Mouse (Mus musculus) spleen, postnatal 4 days (tissue): Measurements from ENCODE around the gene Tnni3k.
"Not testable (repeated sequence)": the region's sequence is repeated elsewhere in the genome, so short reads cannot be mapped to it uniquely, and the experiment has no call there.

Experiments used
- DNase-seq, 2 experiments: peaks; one replicate each; pipeline ENCODE4 v3.0.0; 2022; ENCODE audit warnings: low spot score in 2 of 2

Gene Tnni3k

GRCm38 (mm10) chr3:154836137-154836536 lies 219.1 kb downstream of the Tnni3k start:
- no peak for DNase-seq

DNA sequence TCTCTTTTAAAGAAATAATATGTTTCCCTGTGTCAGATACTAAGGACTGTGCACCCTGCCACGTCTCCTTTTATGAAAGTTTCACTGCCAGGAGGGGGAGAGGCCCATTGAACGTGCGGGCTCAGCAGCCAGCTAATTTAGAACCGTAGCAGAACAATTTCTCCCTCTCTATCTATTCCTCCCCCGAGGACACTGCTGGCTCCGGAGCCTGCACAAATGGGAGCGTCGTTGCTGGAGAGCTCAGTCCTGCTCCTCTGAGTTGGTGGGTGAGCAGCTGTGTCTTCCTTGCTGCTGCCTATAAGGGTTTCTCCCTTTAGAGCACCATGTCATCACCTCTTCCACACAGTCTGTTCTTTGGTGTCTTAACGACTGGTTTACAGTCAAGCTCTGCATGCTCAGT lies 220.8 kb downstream of the Tnni3k start:
- no peak for DNase-seq

DNA sequence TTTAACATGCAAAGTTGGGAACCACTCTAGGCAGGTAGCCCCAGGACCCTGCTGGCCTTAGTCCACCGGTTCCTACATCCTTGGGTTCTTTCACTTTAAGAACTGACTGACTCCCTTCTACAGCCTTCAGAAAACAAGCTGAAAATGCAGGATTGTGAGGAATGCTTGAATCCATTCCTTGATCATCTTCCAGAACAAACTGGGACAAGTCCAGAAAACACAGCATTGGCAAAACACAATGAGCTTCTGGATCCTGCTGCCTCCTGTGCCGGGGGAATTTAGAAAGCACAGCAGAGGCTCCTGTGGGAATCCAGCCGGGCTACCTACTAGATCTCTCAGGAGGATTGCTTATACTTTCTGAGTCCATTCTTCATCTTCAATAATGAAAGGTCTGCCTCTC lies 229.5 kb downstream of the Tnni3k start:
- no peak for DNase-seq

- no peak for DNase-seq
Measured at GRCm38 (mm10) chr3:154824713-154825112, 230.5 kb downstream of the Tnni3k start.

DNA sequence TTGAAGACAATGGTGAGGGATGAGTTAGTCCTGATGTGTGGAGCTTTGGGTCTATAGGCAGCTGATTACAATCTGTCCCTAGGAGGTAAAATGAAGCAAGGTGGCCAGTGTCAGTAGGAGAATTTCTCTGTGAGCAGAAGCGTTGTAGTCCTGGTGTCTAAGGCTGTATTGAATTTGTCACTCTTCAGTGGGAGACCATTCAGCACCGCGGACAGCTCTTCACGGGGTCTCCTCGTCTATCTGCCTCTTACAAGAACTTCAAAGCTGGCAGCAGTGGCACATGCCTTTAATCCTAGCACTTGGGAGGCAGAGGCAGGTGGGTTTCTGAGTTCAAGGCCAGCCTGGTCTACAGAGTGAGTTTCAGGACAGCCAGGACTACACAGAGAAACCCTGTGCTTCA lies 235.5 kb downstream of the Tnni3k start:
- not testable (repeated sequence) for DNase-seq

DNA sequence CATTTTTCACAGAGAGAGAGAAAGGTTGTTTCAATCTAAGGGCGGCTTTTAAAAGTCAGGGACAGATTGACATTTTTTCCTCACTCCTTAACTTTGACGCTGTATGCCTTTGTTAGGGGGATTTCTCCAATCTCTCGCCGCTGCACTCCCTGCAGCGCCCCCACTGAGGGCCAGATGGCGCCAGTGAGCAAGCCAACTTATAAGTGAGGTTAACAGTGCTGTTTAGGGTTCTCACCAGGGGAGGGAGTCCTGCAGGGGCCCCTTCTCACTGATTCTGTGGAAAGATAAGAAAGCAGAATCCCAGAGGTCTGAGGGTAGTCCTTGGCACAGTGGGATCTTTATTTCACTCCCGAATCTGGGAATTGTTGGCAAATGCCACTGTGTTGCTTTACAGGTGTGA lies 237.5 kb downstream of the Tnni3k start:
- DNase-seq: no peak

DNA sequence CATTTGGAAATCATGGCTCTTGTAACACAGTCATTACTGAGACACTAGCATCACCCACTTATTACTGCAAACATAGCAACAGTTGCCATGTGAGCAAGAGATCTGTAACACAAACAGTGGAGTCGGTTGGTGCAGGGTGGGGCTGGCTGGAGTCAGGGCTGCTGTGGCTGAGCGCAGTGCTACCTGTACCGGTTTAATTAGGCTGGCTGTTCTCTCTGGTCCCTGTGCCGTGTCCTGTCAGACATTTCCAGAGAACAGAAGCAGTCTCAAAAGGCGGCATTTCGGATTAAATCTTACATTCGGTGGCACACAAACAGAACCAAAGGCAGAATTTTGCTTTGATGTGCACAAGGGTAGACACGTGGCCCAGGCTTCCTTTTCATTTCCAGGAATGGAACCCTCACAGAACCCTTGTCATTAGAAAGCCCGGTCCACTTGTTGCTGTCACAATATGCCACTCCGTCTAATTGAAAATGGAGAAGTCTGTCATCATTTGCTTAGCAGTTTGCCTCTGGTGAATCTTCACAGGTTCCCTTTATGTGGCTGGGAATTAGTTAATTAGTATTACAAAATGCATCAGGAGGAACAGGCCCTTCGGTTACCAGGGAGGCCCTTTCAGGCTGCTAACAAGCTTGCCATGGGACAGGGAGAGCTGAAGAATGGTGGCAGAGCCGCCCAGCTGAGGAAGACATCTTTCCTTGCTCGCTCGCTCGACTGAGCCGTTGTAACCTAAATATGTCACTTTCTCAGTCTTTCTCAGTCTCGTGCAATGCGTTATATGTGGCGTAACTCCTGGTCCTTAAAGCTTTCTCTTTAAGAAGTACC lies 238.2 kb downstream of the Tnni3k start:
- DNase-seq: no peak

DNA sequence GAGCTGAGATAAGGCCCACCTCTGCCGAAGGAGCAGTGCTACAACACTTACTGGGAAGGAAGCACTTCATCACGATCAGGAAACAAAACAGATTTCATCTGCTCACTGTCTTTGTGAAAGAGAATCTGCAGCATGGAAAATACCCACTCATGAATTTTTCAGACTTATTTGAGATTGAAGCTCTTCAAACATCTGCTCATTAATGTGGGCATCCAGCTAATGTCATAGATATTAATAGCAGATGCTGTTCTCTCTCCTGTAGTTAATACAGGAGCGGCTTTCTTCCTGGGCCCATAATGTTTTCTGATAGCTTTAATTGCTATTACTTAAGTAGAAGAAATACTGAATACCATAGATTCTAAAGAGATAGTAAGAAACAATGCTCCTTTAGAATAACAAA lies 239.0 kb downstream of the Tnni3k start:
- no peak for DNase-seq

GRCm38 (mm10) chr3:154815606-154816005 lies 239.6 kb downstream of the Tnni3k start:
- no peak for DNase-seq

- DNase-seq: no peak
Measured at GRCm38 (mm10) chr3:154812893-154813292, 242.3 kb downstream of the Tnni3k start.

DNA sequence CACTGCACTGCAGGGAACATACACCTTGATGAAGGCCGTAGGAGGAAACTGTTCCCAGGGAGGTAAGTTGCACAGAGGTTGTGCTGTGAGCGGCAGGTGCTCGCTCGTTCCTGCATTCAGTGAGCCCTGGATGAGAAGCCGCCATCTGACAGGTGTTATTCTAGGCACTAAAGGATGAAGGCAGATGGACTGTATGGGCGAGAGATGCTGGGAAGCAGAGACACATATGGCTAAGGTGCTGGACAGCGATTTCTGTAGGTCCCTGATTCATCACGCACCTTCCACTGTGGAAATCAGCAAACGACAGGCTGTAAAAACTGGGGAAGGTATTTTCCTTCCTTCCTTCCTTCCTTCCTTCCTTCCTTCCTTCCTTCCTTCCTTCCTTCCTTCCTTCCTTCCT lies 243.4 kb downstream of the Tnni3k start:
- no peak for DNase-seq

DNA sequence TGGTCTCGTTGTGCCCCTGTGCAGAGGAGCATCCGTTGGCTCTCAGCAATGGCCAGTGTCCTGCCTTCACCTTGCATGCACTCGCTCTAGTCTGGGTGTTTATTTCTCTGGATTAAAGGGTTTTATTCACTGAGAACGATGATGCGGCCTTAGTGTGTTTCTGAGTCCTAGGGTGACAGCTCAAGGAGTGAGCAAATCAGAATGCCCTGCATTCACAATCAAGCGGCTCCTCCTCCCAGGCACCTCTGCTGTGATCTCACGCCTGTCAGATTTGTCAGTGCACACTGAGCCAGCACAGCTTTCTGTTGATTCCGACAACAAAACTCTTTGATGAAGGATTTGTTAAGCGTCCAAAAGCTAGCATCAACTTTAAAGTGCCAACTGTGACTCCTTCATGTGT lies 243.9 kb downstream of the Tnni3k start:
- no peak for DNase-seq

DNA sequence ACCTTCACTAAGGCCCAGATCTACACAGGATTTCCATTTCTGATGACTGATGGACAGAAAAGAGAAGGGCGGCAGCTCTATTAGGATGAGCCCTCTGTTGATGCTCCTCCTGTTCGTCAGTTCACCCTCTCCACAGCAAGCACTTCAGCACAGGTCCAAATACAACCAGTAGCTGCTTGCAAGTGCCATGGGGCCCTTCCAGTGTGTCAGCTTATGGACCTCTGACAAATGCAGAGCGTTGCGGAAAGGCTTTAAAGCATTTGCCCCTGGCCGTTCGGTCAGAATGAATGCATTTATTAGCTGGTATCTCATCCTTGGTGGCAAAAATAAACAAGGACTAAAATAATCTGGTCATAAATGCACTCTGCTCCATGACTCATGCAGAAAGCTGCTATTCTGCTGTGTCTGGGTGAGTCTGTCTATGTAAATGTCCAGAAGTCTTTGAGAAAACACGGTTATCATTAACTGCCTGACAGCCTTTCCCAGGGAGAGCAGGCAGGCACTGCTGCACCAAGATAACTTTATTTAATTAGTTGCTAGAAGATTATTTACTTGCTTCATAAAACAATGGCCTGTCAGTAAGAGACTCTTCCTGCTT lies 244.8 kb downstream of the Tnni3k start:
- DNase-seq: no peak

GRCm38 (mm10) chr3:154806626-154807025 lies 248.6 kb downstream of the Tnni3k start:
- DNase-seq: no peak

- DNase-seq: no peak
Measured at GRCm38 (mm10) chr3:154800888-154801429, 254.2 kb downstream of the Tnni3k start.

GRCm38 (mm10) chr3:154800454-154800853 lies 254.8 kb downstream of the Tnni3k start:
- no peak for DNase-seq

DNA sequence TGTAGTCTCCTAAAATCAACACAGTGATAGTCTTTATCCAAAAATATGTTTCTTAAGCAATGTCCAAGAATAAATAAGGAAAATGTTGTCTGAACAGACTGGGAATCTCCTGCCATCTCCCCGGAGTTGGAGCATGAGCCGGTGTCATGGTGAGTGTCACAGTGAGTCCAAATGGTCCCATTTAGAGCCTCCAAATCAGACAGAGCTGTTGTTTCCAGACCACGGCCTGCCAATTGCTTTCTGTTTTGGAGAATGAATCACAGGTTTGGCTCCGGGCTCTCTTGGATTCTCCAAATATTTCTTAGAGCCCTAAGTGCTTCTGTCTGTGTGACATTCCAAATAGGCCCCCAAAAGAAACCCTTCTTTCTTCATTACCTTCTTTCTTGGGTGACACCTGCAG lies 256.4 kb downstream of the Tnni3k start:
- DNase-seq: no peak

DNA sequence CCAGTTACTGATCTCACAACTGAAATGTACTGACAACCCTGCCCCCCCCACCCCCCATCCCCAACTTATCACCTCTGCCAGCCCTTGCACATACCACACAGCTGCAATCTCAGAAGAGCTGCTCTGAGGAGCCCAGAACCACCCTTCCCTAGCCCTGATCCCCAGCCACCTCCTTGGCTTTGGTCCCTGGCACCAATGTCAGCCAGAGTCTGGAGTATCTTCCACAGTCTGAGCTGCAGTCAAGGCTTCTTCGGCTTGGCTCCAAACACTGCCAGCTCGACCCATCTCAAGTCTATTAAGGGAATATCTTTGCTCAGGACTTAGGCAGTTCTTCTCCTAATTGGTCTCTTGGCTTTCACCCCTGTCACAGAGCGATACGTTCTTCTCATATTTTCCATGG lies 261.6 kb downstream of the Tnni3k start:
- DNase-seq: no peak

DNA sequence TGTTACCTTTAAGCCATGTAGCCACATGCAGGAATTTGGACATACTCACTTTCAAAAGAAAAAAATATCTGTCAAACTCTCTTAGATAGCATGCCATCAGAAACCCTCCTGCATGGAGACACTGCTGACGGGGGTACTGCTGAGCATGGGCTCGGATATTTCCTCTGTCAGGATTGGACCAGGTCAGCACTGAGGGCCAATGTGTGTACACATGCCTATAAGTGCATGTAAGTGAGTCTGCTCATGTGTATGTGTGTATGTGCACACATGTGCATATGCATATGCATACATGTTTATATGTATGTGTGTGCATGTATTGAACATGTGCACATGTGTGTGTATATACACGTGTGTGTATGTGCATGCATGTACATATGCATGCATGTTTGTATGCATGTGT lies 267.6 kb downstream of the Tnni3k start:
- no peak for DNase-seq

DNA sequence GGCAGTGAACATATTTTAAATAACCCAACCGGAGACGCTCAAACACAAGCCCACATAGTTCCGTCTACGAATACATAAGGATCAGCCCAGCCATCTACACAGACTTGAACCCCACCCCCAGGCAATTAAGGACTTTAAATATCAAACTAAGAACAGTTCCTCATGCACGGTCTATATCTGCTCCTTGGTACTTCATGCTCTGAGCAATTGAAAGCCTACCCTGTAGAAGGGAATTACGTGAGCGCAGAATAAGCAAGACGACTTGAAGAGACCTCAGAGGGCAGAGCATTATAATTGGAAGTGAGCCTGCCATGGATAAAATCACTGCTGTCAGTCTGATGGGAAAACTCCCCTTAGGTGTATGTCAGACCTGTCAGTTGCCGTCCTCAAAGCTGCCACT lies 268.9 kb downstream of the Tnni3k start:
- DNase-seq: no peak

DNA sequence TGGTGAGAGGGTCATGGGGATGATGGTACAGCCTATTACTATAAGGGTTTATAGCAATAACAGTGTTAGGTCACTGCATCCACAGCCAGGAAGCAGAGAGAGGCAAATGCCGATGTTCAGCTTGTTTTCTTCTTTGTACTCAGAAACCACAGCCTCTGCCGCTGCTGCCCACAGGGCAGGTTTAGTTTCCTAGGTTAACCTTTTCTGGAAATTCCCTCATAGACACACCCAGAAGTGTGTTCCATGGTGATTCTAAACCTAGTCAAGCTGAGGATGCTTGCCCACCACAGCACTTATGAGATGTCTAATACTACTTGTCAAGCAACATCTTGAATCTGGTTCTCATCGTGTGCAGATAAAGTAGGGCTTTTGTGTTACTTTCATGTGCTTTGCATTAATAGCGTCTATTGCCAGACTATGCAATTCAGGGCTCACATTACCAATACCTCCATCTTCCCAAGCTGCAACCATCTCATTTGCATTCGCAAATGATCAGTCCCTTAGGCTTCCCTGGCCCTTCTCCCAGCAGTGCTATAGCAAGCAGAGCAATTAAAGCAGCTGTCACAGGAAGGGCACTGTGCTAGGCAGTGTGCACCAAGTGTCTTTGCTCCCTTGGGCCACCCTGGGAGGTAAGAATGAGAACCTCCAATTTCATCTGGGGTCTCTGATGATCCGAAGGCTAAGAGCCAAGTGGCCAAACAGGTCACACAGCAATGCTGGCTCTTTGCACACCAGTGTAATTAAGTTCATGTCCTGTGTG lies 276.2 kb downstream of the Tnni3k start:
- DNase-seq: no peak

GRCm38 (mm10) chr3:154771651-154772050 lies 283.6 kb downstream of the Tnni3k start:
- no peak for DNase-seq

- DNase-seq: no peak
Measured at GRCm38 (mm10) chr3:154766321-154766720, 288.9 kb downstream of the Tnni3k start.
